8 mouse cellular contexts compared by ENCODE assay signal in genomic region chr5:73340723-73341235, GRCm38 (mm10). TPM values are rescaled to one million over a fixed set of nuclear protein-coding genes. Genes with fewer than 3 reads are reported as not detected.
DNase-seq lines count a peak whose midpoint lies in the region; ATAC-seq and TF ChIP-seq lines count a peak whose summit lies in the region.

Ociad2 (minus strand) TSS chr5:73341028.

- no peak within 1 kb of the TSS for H3K27ac ChIP-seq in heart, embryonic 11.5 days (ENCODE audit: low read depth, low read length)

- no peaks in the 10 kb centered on the region for H3K9me3 ChIP-seq in heart, embryonic 11.5 days (replicated peaks; ENCODE audit: control insufficient read depth, low read length)

- no peak for TF ChIP-seq CTCF in Patski (IDR thresholded peaks at IDR 0.05)

- no peak within 1 kb of the TSS for H3K9ac ChIP-seq in heart, embryonic 11.5 days (ENCODE audit: low read depth, low read length)

- WGBS in heart, embryonic 11.5 days (ENCODE audit: insufficient replicate concordance) = 79% methylated on average over 8 of the region's 8 CpGs

- CTCF ChIA-PET in Patski (lab: Charles Lee) = interaction anchor here (1.0 to 1.9 kb wide), 4 partner anchors 10 to 42 kb away, joined by 3 to 4 read pairs (median 3); no protein-coding TSS in a partner anchor

- intact Hi-C loops in left cerebral cortex, postnatal 14 days (cut with DNase I) = no loop called here

- no peak for DNase-seq in heart, adult 9 months (ENCODE audit: low spot score in 2 of 2)
- no peak for DNase-seq in Patski (ENCODE audit: low read depth, low spot score)
- no peak for DNase-seq in gastrocnemius, adult 18-20 months (ENCODE audit: low spot score)
- DNase-seq in left cerebral cortex, postnatal 14 days (ENCODE audit: low spot score in 2 of 2) = no peak
- no peak for DNase-seq in Muller cell, postnatal 12 days (ENCODE audit: inconsistent ontology term)
- DNase-seq in ovary, adult 18-20 months (ENCODE audit: low spot score) = no peak
- no peak for DNase-seq in urinary bladder, postnatal 25 days (ENCODE audit: low spot score)

- POLR2A ChIA-PET in Patski (lab: Charles Lee) = interaction anchor here (1.0 kb wide), 1 partner anchor 19 kb away, joined by 3 read pairs; no protein-coding TSS in a partner anchor

- H3K4me1 ChIP-seq in heart, embryonic 11.5 days (ENCODE audit: control insufficient read depth, insufficient read depth, low read length) = peaks cover 19% of the 10 kb centered on the region; the same call in 1 of the 2 replicates

- H3K36me3 ChIP-seq in heart, embryonic 11.5 days (ENCODE audit: control insufficient read depth, insufficient read depth, low read length) = no peaks in the 10 kb centered on the region

- H3K4me2 ChIP-seq in heart, embryonic 11.5 days = no peak within 1 kb of the TSS

- in situ Hi-C loops in Patski (cut with MboI; ENCODE audit: low pct_unique_long_range_greater_than_20kb) = loop anchor here (25.0 kb wide), 1 partner anchor 1128 kb away; no protein-coding TSS in a partner anchor

- no peak for ATAC-seq in heart, embryonic 11.5 days (replicated peaks; ENCODE audit: insufficient number of reproducible peaks, low FRiP score, low TSS enrichment)
- ATAC-seq in Patski = no peak

- no peaks in the 10 kb centered on the region for H3K27me3 ChIP-seq in heart, embryonic 11.5 days (ENCODE audit: control insufficient read depth, insufficient read depth, low read length)
- H3K27me3 ChIP-seq in Patski = no peaks in the 10 kb centered on the region

- H3K4me3 ChIP-seq in heart, embryonic 11.5 days (ENCODE audit: low read depth, low read length) = no peak within 1 kb of the TSS

RNA-seq across cellular contexts. Expression of gene Ociad2, which starts in this region (rescaled TPM):
- 21.6 and 22.5 TPM in 2 replicates for polyA plus RNA-seq in heart, embryonic 11.5 days (2014; fragmentation: Nextera tagmentation; extraction: Ambion mirVana)
- polyA plus RNA-seq in Patski (2021) = 46.1 TPM
- 10 to 100 TPM; 67.0 to 74.9 TPM for total RNA-seq in gastrocnemius, adult 18-20 months (2021)
- total RNA-seq in left cerebral cortex, postnatal 14 days (2021) = 100 to 1,000 TPM in 1 of 2 experiments, 10 to 100 TPM in 1; 88.3 to 110 TPM
